Mouse (Mus musculus): Measurements from ENCODE around the gene Pkmyt1. TPM values are rescaled to one million over a fixed set of nuclear protein-coding genes. Genes with fewer than 3 reads are reported as not detected.
A peak's percentile ranks its signal among the peaks of the same experiment; 100 is the strongest.

The Pkmyt1 gene
- total and polyA plus RNA-seq, 2 experiments from 2014 or later, result 20.1 to 27.1 TPM

DNA sequence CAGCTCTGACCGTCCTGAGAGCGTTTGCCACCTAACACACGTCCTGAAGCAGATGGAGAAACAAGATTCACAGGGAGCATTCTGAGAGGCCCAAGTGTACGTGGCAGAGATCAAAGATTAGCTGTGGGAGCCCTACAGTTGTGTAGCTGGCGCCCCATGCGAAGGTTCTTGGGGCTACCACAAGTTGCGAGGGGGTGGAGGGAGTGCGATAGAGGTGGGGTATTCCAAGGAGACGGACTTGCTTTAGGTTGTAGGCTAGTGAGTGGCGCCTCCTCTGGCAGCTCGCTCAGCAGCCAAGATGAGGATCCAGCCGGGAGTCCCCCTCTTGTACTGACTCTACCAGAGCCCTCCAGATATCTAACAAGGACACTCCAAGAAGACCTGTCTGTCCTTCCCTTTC lies 20.2 kb downstream of the Pkmyt1 start:
- Histone ChIP-seq H3K27ac (no peak overlapping the region), H3K4me3 (ENCODE audit: low read length) (peak overlapping the region; percentile 40), H3K4me1 (ENCODE audit: insufficient read depth, low read length) (peaks cover 17% of the 10 kb centered on the region; the same call in 1 of the 2 replicates), H3K9me3 (ENCODE audit: low read length) (no peaks in the 10 kb centered on the region), H3K4me2 (ENCODE audit: low read depth, low read length) (peak overlapping the region; percentile 65), H3K9ac (replicated peaks; ENCODE audit: low read length) (no peak overlapping the region), H3K36me3 (ENCODE audit: insufficient read depth, low read length) (peaks cover 1% of the 10 kb centered on the region; the same call in 1 of the 2 replicates), H3K27me3 (ENCODE audit: insufficient read depth, low read length) (peaks cover 46% of the 10 kb centered on the region)
- WGBS, result 4% methylated on average over 12 of the region's 12 CpGs
- ATAC-seq, result no peak
- TF ChIP-seq CTCF (IDR thresholded peaks at IDR 0.05; ENCODE audit: low read depth), result peak; percentile 49
- no peak for DNase-seq (ENCODE audit: low spot score)

DNA sequence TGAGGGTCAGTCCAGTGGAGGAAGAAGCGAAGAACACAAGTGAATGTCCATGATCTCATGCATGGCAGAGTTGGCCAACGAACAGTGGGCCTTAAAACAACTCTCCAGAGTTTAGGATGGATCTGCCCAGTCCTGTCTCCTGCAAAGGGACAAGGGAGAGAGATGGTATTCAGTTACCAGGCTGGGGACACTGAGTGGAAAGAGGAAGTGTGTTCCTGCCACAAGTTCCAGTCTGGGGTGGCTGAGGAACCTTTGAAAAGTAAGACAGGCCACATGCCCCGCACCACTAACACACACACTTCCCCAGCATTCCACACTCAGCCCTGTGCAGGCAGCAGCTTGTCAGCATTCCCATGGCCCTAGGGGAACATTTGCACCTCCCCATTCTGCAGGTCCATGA lies 20.6 kb downstream of the Pkmyt1 start:
- Histone ChIP-seq H3K36me3 (ENCODE audit: insufficient read depth, low read length) (peaks cover 6% of the 10 kb centered on the region), H3K9me3 (ENCODE audit: low read length) (no peaks in the 10 kb centered on the region), H3K27ac (no peak overlapping the region), H3K4me3 (ENCODE audit: low read length) (no peak overlapping the region), H3K9ac (replicated peaks; ENCODE audit: low read length) (no peak overlapping the region), H3K27me3 (ENCODE audit: insufficient read depth, low read length) (peaks cover 41% of the 10 kb centered on the region), H3K4me2 (ENCODE audit: low read depth, low read length) (no peak overlapping the region), H3K4me1 (ENCODE audit: insufficient read depth, low read length) (peaks cover 17% of the 10 kb centered on the region; the same call in 1 of the 2 replicates)
- ATAC-seq (no peak), DNase-seq (ENCODE audit: low spot score) (no peak)
- WGBS, result 88% methylated on average over 3 of the region's 3 CpGs
- no peak for TF ChIP-seq CTCF (IDR thresholded peaks at IDR 0.05; ENCODE audit: low read depth)

DNA sequence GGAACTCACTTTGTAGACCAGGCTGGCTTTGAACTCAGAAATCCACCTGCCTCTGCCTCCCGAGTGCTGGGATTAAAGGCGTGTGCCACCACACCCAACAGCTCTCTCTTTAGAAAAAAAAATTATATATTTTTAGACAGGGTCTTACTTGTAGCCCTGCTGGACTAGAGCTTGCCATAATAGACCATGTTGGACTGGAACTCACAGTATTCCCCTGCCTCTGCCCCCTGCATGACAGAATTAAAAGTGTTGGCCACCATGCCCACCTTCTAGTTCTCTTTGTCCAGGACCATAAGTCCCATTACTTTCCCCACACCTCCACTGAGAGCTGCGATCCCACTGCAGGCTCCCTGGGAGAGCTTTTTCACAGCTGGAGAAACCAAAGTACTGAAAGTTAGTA lies 21.3 kb downstream of the Pkmyt1 start:
- no peak overlapping the region for H3K9ac ChIP-seq (replicated peaks; ENCODE audit: low read length)
- H3K4me3 ChIP-seq (ENCODE audit: low read length), result no peak overlapping the region
- H3K9me3 ChIP-seq (ENCODE audit: low read length), result no peaks in the 10 kb centered on the region
- no peak for DNase-seq (ENCODE audit: low spot score)
- TF ChIP-seq CTCF (IDR thresholded peaks at IDR 0.05; ENCODE audit: low read depth), result no peak
- peaks cover 10% of the 10 kb centered on the region for H3K36me3 ChIP-seq (ENCODE audit: insufficient read depth, low read length)
- 85% methylated on average over 3 of the region's 3 CpGs for WGBS
- peaks cover 14% of the 10 kb centered on the region; the same call in 1 of the 2 replicates for H3K4me1 ChIP-seq (ENCODE audit: insufficient read depth, low read length)
- H3K27me3 ChIP-seq (ENCODE audit: insufficient read depth, low read length), result peaks cover 34% of the 10 kb centered on the region
- H3K4me2 ChIP-seq (ENCODE audit: low read depth, low read length), result no peak overlapping the region
- no peak for ATAC-seq
- no peak overlapping the region for H3K27ac ChIP-seq

DNA sequence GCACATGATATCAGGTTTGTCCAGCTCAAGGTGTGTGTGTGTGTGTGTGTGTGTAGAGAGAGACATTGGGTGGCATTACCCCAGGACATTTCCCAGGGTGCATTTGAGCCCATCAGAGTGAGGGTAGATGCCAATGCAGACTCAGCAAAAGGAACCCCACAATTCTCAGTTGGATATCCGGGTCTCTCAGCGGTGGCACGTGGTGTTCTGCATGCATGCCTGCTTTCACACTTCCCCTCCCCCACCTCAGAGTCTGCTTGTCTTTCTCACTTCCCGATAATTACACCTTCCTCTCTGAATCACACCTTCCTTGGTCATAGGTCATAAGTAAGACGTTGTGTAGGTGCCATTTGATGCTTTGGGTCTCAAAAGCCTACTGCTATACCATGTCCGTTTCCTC lies 21.9 kb downstream of the Pkmyt1 start:
- Histone ChIP-seq H3K27ac (no peak overlapping the region), H3K9ac (replicated peaks; ENCODE audit: low read length) (no peak overlapping the region), H3K27me3 (ENCODE audit: insufficient read depth, low read length) (peaks cover 29% of the 10 kb centered on the region), H3K9me3 (ENCODE audit: low read length) (no peaks in the 10 kb centered on the region), H3K36me3 (ENCODE audit: insufficient read depth, low read length) (peaks cover 15% of the 10 kb centered on the region), H3K4me2 (ENCODE audit: low read depth, low read length) (no peak overlapping the region), H3K4me3 (ENCODE audit: low read length) (no peak overlapping the region), H3K4me1 (ENCODE audit: insufficient read depth, low read length) (peaks cover 13% of the 10 kb centered on the region; the same call in 1 of the 2 replicates)
- DNase-seq (ENCODE audit: low spot score) (no peak), ATAC-seq (no peak)
- no peak for TF ChIP-seq CTCF (IDR thresholded peaks at IDR 0.05; ENCODE audit: low read depth)
- WGBS, result 37% methylated on average over 6 of the region's 6 CpGs

DNA sequence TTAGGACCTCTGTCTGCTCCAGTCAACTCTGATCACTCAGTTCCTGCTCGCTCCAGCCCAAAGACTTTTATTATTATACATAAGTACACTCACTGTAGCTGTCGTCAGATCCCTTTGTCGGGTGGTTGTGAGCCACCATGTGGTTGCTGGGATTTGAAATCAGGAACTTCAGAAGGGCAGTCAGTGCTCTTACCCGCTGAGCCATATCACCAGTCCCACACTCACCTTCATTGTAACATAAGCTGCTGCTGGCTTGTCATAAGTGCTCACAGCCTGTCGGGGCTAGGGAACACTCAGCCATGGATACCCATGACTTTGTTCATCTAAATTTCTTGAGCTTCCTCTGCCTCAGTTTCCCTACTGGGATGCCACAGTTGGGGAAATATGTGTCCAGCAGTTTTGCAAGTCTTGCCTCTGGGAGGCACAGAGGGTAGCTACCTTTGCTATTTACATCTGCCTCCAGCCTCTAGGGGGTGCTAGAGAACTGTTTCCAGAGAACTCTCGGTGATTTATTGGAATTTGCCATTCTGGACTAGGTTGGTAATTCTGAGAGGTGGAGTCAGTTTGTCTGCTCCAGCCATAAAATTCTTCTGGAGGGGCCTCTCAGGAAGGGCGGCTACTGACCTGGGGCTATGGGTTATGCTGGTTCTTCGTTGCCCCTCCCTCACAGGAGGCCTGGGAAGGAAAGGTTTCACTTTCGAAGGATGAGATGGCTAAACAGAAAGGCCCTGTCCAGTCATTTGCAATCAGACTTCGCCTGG lies 22.7 kb downstream of the Pkmyt1 start:
- 38% methylated on average over 10 of the region's 10 CpGs for WGBS
- peak overlapping the region; percentile 26; the same call in 1 of the 2 replicates for H3K4me2 ChIP-seq (ENCODE audit: low read depth, low read length)
- H3K36me3 ChIP-seq (ENCODE audit: insufficient read depth, low read length), result peaks cover 21% of the 10 kb centered on the region
- no peak for ATAC-seq
- no peak overlapping the region for H3K4me3 ChIP-seq (ENCODE audit: low read length)
- H3K27me3 ChIP-seq (ENCODE audit: insufficient read depth, low read length), result peaks cover 21% of the 10 kb centered on the region; the same call in 1 of the 2 replicates
- no peak overlapping the region for H3K9ac ChIP-seq (replicated peaks; ENCODE audit: low read length)
- peaks cover 13% of the 10 kb centered on the region; the same call in 1 of the 2 replicates for H3K4me1 ChIP-seq (ENCODE audit: insufficient read depth, low read length)
- H3K9me3 ChIP-seq (ENCODE audit: low read length), result no peaks in the 10 kb centered on the region
- peak; percentile 80 for TF ChIP-seq CTCF (IDR thresholded peaks at IDR 0.05; ENCODE audit: low read depth)
- peak; percentile 81 for DNase-seq (ENCODE audit: low spot score)
- H3K27ac ChIP-seq, result no peak overlapping the region

DNA sequence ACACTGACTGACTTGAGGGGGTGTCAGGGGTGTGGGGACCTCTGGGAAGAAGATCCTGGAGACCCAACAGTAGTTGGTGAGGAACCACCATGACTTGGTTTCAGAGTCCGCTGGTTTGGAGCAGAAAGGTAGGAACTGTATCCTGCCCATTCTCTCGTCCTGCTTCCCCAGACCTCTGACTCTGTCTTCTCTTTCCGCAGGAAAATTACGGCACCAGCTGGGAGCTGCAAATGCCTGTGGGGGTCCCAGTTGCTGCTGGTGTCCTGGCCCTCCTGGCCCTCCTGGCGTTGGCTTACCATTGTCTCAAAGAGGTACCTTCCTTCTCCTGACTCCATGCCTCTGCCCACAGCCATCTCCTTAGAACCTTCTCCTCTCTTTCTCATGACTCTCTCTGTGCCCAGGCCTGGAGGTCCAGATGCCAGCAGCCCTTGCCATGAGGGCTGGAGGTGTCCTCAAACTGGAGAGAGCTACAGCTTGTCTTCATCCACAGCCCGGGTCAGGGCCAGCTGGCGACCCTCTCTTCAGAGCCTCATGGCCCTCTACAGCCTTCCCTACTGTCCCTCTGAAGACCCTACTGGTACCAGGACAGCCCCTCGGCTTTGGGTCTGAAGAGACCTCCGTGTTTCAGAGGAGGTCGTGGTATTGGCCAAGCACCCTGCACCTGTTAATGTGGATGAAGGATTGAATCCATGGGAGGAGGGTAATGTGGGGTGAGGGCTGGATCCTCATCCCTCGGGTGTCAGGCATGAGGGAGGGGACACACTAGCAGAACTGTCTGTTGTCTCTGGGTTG lies 23.5 kb downstream of the Pkmyt1 start:
- Histone ChIP-seq H3K36me3 (ENCODE audit: insufficient read depth, low read length) (peaks cover 27% of the 10 kb centered on the region), H3K4me1 (ENCODE audit: insufficient read depth, low read length) (peaks cover 12% of the 10 kb centered on the region; the same call in 1 of the 2 replicates), H3K27ac (no peak overlapping the region), H3K4me3 (ENCODE audit: low read length) (no peak overlapping the region), H3K9ac (replicated peaks; ENCODE audit: low read length) (no peak overlapping the region), H3K4me2 (ENCODE audit: low read depth, low read length) (peak overlapping the region; percentile 26; the same call in 1 of the 2 replicates), H3K9me3 (ENCODE audit: low read length) (no peaks in the 10 kb centered on the region), H3K27me3 (ENCODE audit: insufficient read depth, low read length) (peaks cover 14% of the 10 kb centered on the region; the same call in 1 of the 2 replicates)
- WGBS, result 85% methylated on average over 11 of the region's 11 CpGs
- no peak for TF ChIP-seq CTCF (IDR thresholded peaks at IDR 0.05; ENCODE audit: low read depth)
- ATAC-seq, result no peak
- DNase-seq (ENCODE audit: low spot score), result no peak

Measured in hindbrain, postnatal 0 days (tissue).